Mouse (Mus musculus) small intestine, adult 2 months (tissue): ENCODE measurements around the gene Plcb2.
A peak's percentile ranks its signal among the peaks of the same experiment; 100 is the strongest.

Experiments used
- CTCF ChIP-seq: fragments of 200-500 bp; IDR thresholded peaks from 2 replicates; pipeline ENCODE4 v1.5.1; 2012; ENCODE audit warnings: low read depth, mild to moderate bottlenecking, control low read depth, inconsistent platforms, low read length, moderate library complexity, mixed read lengths; ENCODE audit not compliant: insufficient replicate concordance, insufficient read length; ENCODE audit errors: extremely low read depth
- POLR2A ChIP-seq: fragments of 200-500 bp; IDR thresholded peaks from 2 replicates; pipeline ENCODE4 v1.6.1; 2012; ENCODE audit warnings: low read depth, mild to moderate bottlenecking, control low read depth, inconsistent platforms, low read length, moderate library complexity

GRCm38 (mm10) chr2:118772158-118772874, 44.1 kb upstream of the Plcb2 start, which contains the start of gene Phgr1:
- no peak for TF ChIP-seq CTCF
- TF ChIP-seq POLR2A = peak; percentile 84; the same call in 1 of the 2 replicates
